Mouse (Mus musculus) cortical plate, adult 2 months (tissue): ENCODE measurements around the gene Olfr1039. TPM values are rescaled to one million over a fixed set of nuclear protein-coding genes. Genes with fewer than 3 reads are reported as not detected.
"Not testable (repeated sequence)": the region's sequence is repeated elsewhere in the genome, so short reads cannot be mapped to it uniquely, and the experiment has no call there.

Source experiments
- H3K27ac ChIP-seq: fragments of 200-500 bp; 2 replicates; pipeline ENCODE4 v1.5.1; 2012; ENCODE audit warnings: low read length, control low read depth, inconsistent platforms; ENCODE audit not compliant: insufficient read depth
- H3K4me1 ChIP-seq: fragments of 200-500 bp; 2 replicates; pipeline ENCODE4 v1.6.1; 2011; ENCODE audit warnings: low read length; ENCODE audit not compliant: control insufficient read depth, insufficient read depth
- H3K4me3 ChIP-seq: fragments of 200-500 bp; 2 replicates; pipeline ENCODE4 v1.5.1; 2011; ENCODE audit warnings: mild to moderate bottlenecking, low read length, control low read depth; ENCODE audit not compliant: insufficient read depth
- CTCF ChIP-seq: fragments of 200-500 bp; IDR thresholded peaks from 2 replicates; pipeline ENCODE4 v1.5.1; 2011; ENCODE audit warnings: mild to moderate bottlenecking, control low read depth, low read length; ENCODE audit not compliant: insufficient read depth; ENCODE audit errors: extremely low read depth
- POLR2A ChIP-seq: fragments of 200-500 bp; IDR thresholded peaks from 2 replicates; pipeline ENCODE4 v1.6.1; 2011; ENCODE audit warnings: mild to moderate bottlenecking, low read length, control low read depth; ENCODE audit not compliant: insufficient read depth; ENCODE audit errors: extremely low read depth
- polyA plus RNA-seq: library from polyadenylated mRNA; depleted of rRNA; stranded (reverse); fragments of >200 nt; gene quantifications from 2 replicates; pipeline ENCODE4 v1.2.3, GENCODE M21; 2012; rRNA removed

Olfr1039 gene
- not detected in 2 replicates for polyA plus RNA-seq

DNA sequence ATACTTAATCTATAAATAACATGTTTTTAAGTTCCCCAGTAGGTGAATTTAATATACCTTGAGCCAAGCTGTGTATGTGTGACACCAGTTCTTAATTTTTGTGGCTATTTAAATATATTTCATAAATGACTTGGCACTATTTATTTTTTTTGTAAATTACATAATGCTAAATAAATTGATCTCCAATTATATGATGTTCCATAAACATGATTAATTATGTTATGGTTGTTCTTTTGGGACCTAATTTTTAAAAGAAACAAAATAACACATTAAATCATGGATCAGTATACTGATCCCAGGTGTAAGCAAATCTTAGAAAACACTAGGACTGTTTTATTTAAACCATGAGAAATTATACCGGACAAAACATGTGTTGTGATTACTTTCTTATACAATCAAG is at the start of gene Olfr1039:
Olfr1039 (minus strand) TSS at position 101 of the 400 bp plus-strand sequence.
- H3K27ac ChIP-seq = no peak within 1 kb of the TSS
- no peak within 1 kb of the TSS for H3K4me3 ChIP-seq
- no peaks in the 10 kb centered on the region for H3K4me1 ChIP-seq
- no peak for TF ChIP-seq POLR2A
- no peak for TF ChIP-seq CTCF

DNA sequence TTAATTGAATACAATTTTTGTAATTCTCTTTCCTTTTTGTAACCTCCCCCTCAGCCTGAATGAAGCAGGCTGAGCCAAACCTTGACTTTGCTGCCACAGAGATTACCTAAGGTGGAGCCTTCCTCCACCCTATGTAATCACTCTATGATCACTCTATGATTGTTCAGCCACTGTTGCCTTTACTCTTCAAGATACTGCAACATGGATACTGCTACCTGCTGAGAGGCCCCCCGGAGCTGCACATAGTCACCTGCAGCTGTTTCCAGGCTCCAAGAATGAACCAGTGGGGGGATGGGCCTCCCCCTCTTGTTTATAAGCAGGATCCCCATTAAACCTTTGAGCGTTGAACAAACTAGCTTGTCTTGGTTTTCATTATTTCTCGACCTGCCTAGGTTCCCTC is 44.2 kb upstream of the Olfr1039 start:
- Histone ChIP-seq H3K4me1 (no peaks in the 10 kb centered on the region), H3K4me3 (no peak overlapping the region), H3K27ac (no peak overlapping the region)
- TF ChIP-seq POLR2A = no peak
- TF ChIP-seq CTCF = no peak

DNA sequence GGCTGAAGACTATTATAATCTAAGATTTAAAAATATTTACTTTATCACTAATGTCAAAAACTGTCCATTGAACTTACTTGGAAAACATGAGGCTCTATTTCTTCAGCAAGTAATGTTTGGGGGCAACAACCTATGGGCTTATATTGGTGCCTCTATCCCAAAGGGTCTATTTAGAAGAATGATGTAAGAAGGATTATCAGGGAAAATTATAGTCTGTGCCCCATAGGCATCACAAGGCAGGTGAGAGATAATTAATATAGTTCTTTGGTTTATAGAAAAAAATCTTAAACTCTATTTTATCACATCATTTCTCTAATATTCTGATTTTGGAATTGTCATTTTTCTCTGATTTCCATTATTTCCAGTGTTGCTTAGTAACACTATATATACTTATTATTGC is 42.0 kb upstream of the Olfr1039 start, which contains the start of gene Olfr1044:
Olfr1044 (minus strand) TSS at position 101 of the 400 bp plus-strand sequence.
- Histone ChIP-seq H3K4me3 (no peak within 1 kb of the TSS), H3K27ac (no peak within 1 kb of the TSS), H3K4me1 (no peaks in the 10 kb centered on the region)
- TF ChIP-seq CTCF (no peak), POLR2A (no peak)

DNA sequence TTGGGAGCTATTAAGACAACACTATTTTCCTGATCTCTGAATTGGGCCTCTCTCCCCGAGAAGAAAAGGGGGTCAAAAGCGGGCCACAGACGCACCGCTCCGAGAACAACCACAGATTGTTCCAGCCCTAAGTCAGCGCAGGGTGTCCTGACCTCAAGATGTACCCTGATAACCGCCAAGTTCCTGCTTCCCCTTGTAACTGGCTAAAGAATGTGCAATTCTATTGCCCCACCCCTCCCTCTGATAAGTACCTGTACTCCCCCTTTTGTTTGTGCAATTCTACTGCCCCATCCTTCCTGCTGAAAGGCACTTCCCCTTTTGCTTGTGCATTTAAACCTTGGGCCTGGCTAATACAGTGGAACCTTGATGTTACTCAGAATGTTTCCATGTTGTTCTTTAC is 39.7 kb upstream of the Olfr1039 start:
- H3K4me1 ChIP-seq, H3K27ac ChIP-seq, H3K4me3 ChIP-seq: not testable (repeated sequence)

DNA sequence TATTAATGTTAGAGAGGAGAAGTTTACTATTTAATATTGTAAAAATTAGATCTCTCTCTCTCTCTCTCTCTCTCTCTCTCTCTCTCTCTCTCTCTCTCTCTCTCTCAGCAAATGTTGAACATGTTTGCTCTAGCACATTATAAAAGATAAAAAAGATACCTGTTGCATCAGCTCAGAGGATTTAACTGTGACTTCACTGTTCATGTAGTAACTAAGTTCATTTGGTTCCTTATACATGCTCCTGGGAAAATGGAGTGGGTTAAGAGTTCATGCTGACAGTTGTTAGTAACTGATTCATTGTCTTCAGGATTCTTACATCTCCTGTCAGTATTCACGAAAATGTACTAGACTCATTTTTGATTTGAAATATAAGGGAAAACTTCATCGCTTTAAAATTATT is 31.7 kb upstream of the Olfr1039 start, which contains the start of gene Olfr1043:
Olfr1043 (minus strand) TSS at position 101 of the 400 bp plus-strand sequence.
- H3K4me1 ChIP-seq = no peaks in the 10 kb centered on the region
- H3K4me3 ChIP-seq = no peak within 1 kb of the TSS
- TF ChIP-seq POLR2A (no peak), CTCF (no peak)

DNA sequence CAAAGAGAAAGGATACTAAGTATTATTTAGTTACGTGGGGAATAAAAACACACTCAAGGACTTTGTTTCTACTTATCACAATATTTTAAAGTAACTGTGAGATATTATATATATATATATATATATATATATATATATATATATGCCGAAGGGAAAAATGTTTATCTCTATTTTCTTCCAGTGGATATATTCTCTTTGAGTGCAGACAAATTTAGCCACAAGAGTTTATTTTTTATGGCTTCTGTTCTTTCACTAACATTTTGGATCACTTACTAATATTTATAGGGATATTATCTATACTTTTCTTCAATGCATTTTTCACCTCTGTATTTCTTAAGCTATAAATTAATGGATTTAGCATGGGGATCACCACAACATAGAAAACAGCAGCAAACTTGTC is 26.0 kb upstream of the Olfr1039 start, which contains the start of gene Olfr1042:
Olfr1042 (minus strand) TSS at position 101 of the 400 bp plus-strand sequence.
- TF ChIP-seq POLR2A (no peak), CTCF (no peak)
- Histone ChIP-seq H3K4me3 (no peak within 1 kb of the TSS), H3K4me1 (no peaks in the 10 kb centered on the region), H3K27ac (no peak within 1 kb of the TSS)

More for the DNA sequence above, 31.7 kb upstream of the Olfr1039 start, which contains the start of gene Olfr1043:
- H3K27ac ChIP-seq = no peak within 1 kb of the TSS

DNA sequence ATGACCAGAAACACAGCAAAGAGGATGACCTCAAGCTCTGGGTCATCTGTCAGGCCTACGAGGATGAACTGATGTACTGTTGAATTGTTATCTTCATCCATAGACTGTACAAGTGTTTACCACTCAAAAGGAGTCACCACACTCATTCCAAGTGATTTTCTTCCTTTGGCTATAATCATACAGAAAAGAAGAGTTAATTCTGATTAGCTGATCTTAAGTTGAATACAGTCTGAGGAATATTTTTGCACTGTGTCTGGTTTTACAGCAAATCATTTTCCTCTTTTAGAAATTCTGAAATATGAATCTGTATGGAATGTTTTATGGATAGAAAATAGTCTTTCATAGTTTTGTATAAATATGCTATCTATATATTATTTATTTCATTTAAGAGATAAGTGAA is 10.9 kb upstream of the Olfr1039 start, which contains the start of gene Olfr1040:
Olfr1040 (minus strand) TSS at position 101 of the 400 bp plus-strand sequence.
- H3K27ac ChIP-seq = no peak within 1 kb of the TSS
- no peaks in the 10 kb centered on the region for H3K4me1 ChIP-seq
- TF ChIP-seq POLR2A (no peak), CTCF (no peak)
- no peak within 1 kb of the TSS for H3K4me3 ChIP-seq

DNA sequence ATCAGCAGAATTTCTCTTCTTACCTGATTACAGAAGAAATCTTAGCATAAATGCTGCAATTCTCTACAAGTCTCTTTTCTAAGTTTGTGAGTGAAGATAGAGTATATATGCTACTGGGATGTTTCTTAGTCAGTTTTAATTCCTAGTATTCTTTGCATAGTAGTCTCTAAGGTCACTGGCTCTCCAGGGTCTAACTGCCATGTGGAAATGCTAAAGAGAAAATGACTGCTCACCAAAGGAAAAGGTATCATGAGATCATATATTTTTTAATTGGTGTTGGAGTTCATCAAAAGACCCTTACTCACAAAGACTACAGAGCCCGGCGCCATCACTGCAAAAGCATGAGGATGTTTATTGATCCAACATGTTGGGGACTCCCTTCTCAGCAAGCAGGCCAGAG is 48.4 kb downstream of the Olfr1039 start, which contains the start of gene Olfr1037:
Olfr1037 (minus strand) TSS at position 101 of the 400 bp plus-strand sequence.
- Histone ChIP-seq H3K4me3 (no peak within 1 kb of the TSS), H3K4me1 (no peaks in the 10 kb centered on the region), H3K27ac (no peak within 1 kb of the TSS)
- TF ChIP-seq POLR2A (no peak), CTCF (no peak)

DNA sequence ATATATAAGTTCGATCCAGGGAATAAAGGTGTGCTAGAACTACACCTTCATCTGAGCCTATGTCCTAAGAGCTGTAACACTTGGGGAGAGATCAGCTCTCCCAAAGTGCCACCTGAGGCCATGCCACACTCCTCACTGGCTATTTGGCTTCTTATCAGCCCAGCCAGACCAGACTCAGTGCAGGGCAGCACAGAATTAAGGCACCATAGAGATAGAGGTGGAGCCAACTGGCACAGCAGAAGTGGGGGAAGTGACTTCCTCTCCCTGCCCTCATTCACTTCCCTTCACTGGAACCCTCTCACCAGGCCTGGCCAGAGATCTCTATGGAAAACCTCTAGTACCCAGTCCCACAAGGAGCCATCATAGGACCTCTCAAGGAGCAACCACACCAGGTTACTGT is 55.2 kb downstream of the Olfr1039 start:
- not testable (repeated sequence) for H3K4me3 ChIP-seq, H3K27ac ChIP-seq, H3K4me1 ChIP-seq

Other genes starting within 250 kb of the Olfr1039 start
- not detected in 2 replicates for gene Olfr1024, start 230.9 kb downstream of the Olfr1039 start, polyA plus RNA-seq
- gene Olfr1025-ps1, start 220.7 kb downstream of the Olfr1039 start, polyA plus RNA-seq = not detected in 2 replicates
- gene Olfr1026, start 214.4 kb downstream of the Olfr1039 start, polyA plus RNA-seq = not detected in 2 replicates
- not detected in 2 replicates for gene Olfr1028, start 185.5 kb downstream of the Olfr1039 start, polyA plus RNA-seq
- 0.06 TPM in 1 of 2 replicates, not detected in the other for gene Olfr1029, start 162.0 kb downstream of the Olfr1039 start, polyA plus RNA-seq
- gene Olfr1030, start 156.7 kb downstream of the Olfr1039 start, polyA plus RNA-seq = not detected in 2 replicates
- not detected in 2 replicates for gene Olfr1031, start 145.6 kb downstream of the Olfr1039 start, polyA plus RNA-seq
- gene Olfr1032, start 130.4 kb downstream of the Olfr1039 start, polyA plus RNA-seq = not detected in 2 replicates
- 0.13 and 0.17 TPM in 2 replicates for gene Olfr1033, start 115.3 kb downstream of the Olfr1039 start, polyA plus RNA-seq
- 0.02 TPM in 1 of 2 replicates, not detected in the other for gene Olfr1034, start 90.1 kb downstream of the Olfr1039 start, polyA plus RNA-seq
- gene Olfr1036, start 61.9 kb downstream of the Olfr1039 start, polyA plus RNA-seq = not detected in 2 replicates
- not detected in 2 replicates for gene Olfr1037, start 48.5 kb downstream of the Olfr1039 start, polyA plus RNA-seq
- not detected in 2 replicates for gene Olfr1040, start 10.8 kb upstream of the Olfr1039 start, polyA plus RNA-seq
- gene Olfr1042, start 25.9 kb upstream of the Olfr1039 start, polyA plus RNA-seq = not detected in 2 replicates
- gene Olfr1043, start 31.6 kb upstream of the Olfr1039 start, polyA plus RNA-seq = not detected in 2 replicates
- gene Olfr1044, start 41.9 kb upstream of the Olfr1039 start, polyA plus RNA-seq = not detected in 2 replicates
- gene Olfr52, start 49.8 kb upstream of the Olfr1039 start, polyA plus RNA-seq = not detected in 2 replicates
- gene Olfr1045, start 67.1 kb upstream of the Olfr1039 start, polyA plus RNA-seq = not detected in 2 replicates
- gene Olfr1046, start 83.4 kb upstream of the Olfr1039 start, polyA plus RNA-seq = not detected in 2 replicates
- gene Olfr1047, start 95.5 kb upstream of the Olfr1039 start, polyA plus RNA-seq = not detected in 2 replicates
- not detected in 2 replicates for gene Olfr1048, start 104.4 kb upstream of the Olfr1039 start, polyA plus RNA-seq
- not detected in 2 replicates for gene Olfr1049, start 122.4 kb upstream of the Olfr1039 start, polyA plus RNA-seq
- gene Olfr1051, start 143.2 kb upstream of the Olfr1039 start, polyA plus RNA-seq = not detected in 2 replicates
- not detected in 2 replicates for gene Olfr1052, start 156.5 kb upstream of the Olfr1039 start, polyA plus RNA-seq
- gene Olfr1053, start 179.4 kb upstream of the Olfr1039 start, polyA plus RNA-seq = not detected in 2 replicates
- gene Olfr1054, start 199.5 kb upstream of the Olfr1039 start, polyA plus RNA-seq = not detected in 2 replicates
- gene Olfr1055, start 214.4 kb upstream of the Olfr1039 start, polyA plus RNA-seq = not detected in 2 replicates
- gene Olfr1056, start 226.5 kb upstream of the Olfr1039 start, polyA plus RNA-seq = not detected in 2 replicates
- gene Olfr1057, start 242.5 kb upstream of the Olfr1039 start, polyA plus RNA-seq = not detected in 2 replicates